Mouse (Mus musculus): ENCODE measurements at regions not wholly inside any gene's neighbourhood (a gene's known extent, or its start where the extent isn't known, plus 50 kb on each side); places are given as distances from the start of the nearest gene placed in this dataset.

DNA sequence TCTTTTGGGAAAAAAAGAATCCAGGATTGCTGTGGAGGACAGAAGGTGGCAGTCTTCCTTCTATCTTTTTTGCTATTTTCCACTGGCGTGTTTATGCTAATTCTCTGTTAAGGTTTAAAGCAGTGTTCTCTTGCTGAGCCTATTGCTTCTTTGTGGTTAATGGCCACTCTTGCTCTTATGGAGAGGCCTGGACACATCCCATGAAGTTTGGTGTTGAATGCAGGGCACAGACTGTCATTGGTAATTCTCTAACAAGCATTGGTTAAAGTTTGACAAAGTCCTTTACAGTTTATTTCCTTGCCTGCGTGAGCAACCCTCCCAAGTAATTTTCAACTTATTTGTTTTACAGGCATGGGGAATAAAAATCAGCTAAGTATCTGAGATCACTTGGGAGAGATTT lies 165.1 kb upstream of the Pdcd1 start:
- DNase-seq, result no peak

GRCm38 (mm10) chr1:94208929-94209328 lies 156.6 kb upstream of the Pdcd1 start:
- DNase-seq, result no peak

DNA sequence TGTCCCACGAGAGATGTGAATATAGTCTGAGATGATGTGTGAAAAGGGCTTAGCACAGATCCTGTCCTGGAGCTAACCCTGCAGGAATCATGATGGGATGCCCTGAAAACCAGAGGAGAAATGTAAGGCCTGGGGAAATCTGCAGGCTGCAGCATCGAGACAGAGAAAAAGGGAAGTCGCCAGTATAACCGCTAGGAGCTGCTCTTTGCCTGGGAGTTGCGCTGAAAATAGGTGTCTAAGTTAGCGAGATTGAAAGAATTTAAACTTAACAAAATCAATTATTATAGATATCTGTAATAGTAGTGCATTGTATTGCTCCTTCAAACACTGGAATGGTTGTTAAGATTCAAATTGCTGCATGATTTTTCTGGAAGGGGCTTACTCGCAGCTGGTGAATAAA lies 155.5 kb upstream of the Pdcd1 start:
- DNase-seq, result no peak

DNA sequence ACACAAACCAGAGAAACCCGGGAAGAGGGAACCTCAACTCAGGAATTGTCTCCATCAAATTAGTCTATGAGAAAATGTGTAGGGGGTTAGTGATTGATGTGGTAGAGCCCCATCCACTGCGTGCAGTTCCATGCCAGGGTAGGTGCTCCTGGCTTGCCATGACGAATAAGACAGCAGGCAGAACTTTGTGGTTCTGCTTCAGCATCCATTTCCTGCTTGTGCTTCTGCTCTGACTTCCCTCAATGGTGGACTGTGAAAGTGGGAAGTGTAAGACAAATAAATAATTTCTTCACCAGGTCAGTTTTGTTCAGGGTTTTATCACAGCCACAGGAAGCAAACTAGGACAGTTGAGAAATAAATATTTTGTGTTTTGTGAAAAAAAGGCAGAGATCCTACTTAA lies 150.9 kb upstream of the Pdcd1 start:
- DNase-seq, result no peak

GRCm38 (mm10) chr1:94183876-94184275 lies 131.5 kb upstream of the Pdcd1 start:
- DNase-seq, result no peak

DNA sequence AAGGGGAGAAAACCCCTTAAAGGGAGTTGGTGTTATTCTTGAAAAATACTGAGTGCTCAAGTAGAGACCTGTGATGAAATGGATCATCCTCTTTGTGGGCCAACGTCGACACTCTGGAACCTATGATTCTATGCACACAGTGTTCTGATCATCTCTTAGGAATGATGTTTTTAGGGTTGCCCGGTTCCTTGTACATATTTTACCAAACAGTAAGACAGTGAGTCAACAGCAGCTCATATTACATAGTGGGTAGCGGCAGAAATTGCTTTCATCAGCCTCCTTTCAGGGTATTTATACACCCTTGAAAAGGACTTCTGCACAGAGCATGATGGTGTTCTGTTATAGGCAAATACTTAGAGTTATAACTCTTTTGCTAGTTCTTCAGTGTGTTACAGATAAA lies 97.6 kb upstream of the Pdcd1 start:
- DNase-seq, result no peak

- no peak for DNase-seq
These were observed 94.7 kb upstream of the Pdcd1 start for GRCm38 (mm10) chr1:94147015-94147414.

DNA sequence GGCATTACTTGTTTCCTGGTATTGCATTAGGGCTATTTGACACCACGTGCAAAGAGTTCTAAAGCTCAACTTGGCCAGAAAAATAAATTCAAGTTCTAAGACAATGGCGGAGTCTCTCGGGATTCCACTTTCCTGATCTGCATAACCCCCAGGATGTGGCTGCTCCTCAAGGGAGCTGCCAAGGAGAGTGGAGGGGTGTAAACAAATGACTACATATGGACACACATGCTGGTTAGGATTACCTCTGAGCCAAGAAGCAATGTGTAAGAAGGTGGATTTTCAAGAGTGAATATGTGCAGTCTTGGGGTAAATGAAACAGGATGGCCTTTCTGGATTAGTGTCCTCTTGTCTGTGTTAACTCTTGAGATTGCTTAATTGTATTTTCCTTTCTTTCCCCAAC lies 88.2 kb upstream of the Pdcd1 start:
- no peak for DNase-seq

GRCm38 (mm10) chr1:94139445-94140062 lies 87.2 kb upstream of the Pdcd1 start:
- DNase-seq, result no peak

DNA sequence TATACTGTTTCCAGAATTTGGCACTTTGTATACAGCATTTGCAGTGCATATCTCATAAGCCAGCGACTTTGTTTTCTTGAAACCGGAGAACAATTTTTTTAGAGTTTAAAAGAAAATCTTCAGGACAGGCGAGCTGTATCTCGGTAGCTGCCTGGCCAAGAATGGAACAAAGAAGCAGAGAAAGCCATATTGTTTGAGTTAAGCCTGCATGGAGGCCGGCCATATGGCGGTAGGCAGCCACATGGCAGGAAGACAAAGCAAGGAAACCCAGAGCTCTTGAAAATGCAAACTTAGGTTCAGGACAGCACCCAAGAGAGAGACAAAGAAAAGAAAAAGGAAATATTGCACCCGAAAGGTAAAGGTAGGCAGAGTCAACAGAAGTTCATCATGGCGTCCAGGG lies 84.4 kb upstream of the Pdcd1 start:
- no peak for DNase-seq
